Mouse (Mus musculus) bone marrow, adult 2 months (tissue): Measurements from ENCODE around the gene Amz2.

Experiments used
- CTCF ChIP-seq: fragments of 200-500 bp; IDR thresholded peaks from 2 replicates; pipeline ENCODE4 v1.5.1; 2011; ENCODE audit warnings: low read length, control low read depth; ENCODE audit not compliant: control insufficient read depth, insufficient read depth
- POLR2A ChIP-seq: fragments of 200-500 bp; IDR thresholded peaks from 2 replicates; pipeline ENCODE4 v1.6.1; 2011; ENCODE audit warnings: low read depth, mild to moderate bottlenecking, control low read depth, low read length, borderline replicate concordance; ENCODE audit not compliant: control insufficient read depth

GRCm38 (mm10) chr11:109417472-109418040 lies 8.2 kb upstream of the Amz2 start:
- no peak for TF ChIP-seq POLR2A
- no peak for TF ChIP-seq CTCF
